Mouse (Mus musculus) limb, embryonic 15.5 days (tissue): ENCODE measurements at regions not wholly inside any gene's neighbourhood (a gene's known extent, or its start where the extent isn't known, plus 50 kb on each side); places are given as distances from the start of the nearest gene placed in this dataset.

ENCODE experiments used
- ATAC-seq: fragments of 200-750 bp; cut with Nextera tagmentation; 2 replicates; pipeline ENCODE4 v1.8.0; 2017; ENCODE audit warnings: low read depth, moderate TSS enrichment; ENCODE audit not compliant: insufficient number of reproducible peaks, low FRiP score, low TSS enrichment
- H3K27ac ChIP-seq: fragments of 300-500 bp; sonication (generic); 2 replicates; pipeline ENCODE4 v1.5.1; 2015; ENCODE audit warnings: moderate library complexity, mild to moderate bottlenecking, inconsistent platforms
- H3K27me3 ChIP-seq: fragments of 300-500 bp; sonication (generic); 2 replicates; pipeline ENCODE4 v1.6.1; 2015; ENCODE audit warnings: inconsistent platforms
- H3K36me3 ChIP-seq: fragments of 300-500 bp; sonication (generic); 2 replicates; pipeline ENCODE4 v1.6.1; 2015; ENCODE audit warnings: inconsistent platforms
- H3K4me1 ChIP-seq: fragments of 300-500 bp; sonication (generic); 2 replicates; pipeline ENCODE4 v1.6.1; 2015; ENCODE audit warnings: inconsistent platforms
- H3K4me2 ChIP-seq: fragments of 300-500 bp; sonication (generic); 2 replicates; pipeline ENCODE4 v1.6.1; 2015; ENCODE audit warnings: mild to moderate bottlenecking, inconsistent platforms
- H3K4me3 ChIP-seq: fragments of 300-500 bp; sonication (generic); 2 replicates; pipeline ENCODE4 v1.5.1; 2015; ENCODE audit warnings: mild to moderate bottlenecking, inconsistent platforms
- H3K9ac ChIP-seq: fragments of 300-500 bp; sonication (generic); 2 replicates; pipeline ENCODE4 v1.6.1; 2015; ENCODE audit warnings: inconsistent platforms
- H3K9me3 ChIP-seq: fragments of 300-500 bp; sonication (generic); 2 replicates; pipeline ENCODE4 v1.6.1; 2016; ENCODE audit warnings: inconsistent platforms
- WGBS: fragments of 180-500 bp; shearing (Covaris S2); methylation state at CpG from one replicate; pipeline ENCODE4 v1.1.7; 2015; 5-methylcytosine and 5-hydroxymethylcytosine counted together

DNA sequence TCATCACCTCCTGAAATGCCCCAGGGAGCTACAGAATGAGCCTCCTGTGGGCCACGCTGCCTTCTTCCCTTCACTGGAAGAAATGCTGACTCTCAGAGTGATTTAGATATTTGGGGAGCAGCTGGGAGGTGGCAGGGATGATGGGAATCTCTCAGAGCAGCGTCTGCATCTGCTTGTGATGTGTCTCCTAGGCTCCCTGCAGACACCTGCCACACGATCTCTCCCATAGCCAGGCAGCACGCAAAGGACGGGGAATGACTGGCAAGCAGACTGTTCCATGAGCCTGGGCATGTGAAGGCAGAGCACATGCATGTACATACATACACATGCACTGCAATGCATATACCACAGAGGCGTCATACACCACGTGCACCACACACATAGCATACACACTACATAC, 133.4 kb upstream of the Gadl1 start:
- Histone ChIP-seq H3K4me1 (no peaks in the 10 kb centered on the region), H3K27me3 (no peaks in the 10 kb centered on the region), H3K9ac (no peak overlapping the region), H3K4me3 (no peak overlapping the region), H3K9me3 (no peaks in the 10 kb centered on the region), H3K36me3 (no peaks in the 10 kb centered on the region), H3K27ac (no peak overlapping the region), H3K4me2 (no peak overlapping the region)
- ATAC-seq: no peak
- 72% methylated on average over 7 of the region's 7 CpGs for WGBS

DNA sequence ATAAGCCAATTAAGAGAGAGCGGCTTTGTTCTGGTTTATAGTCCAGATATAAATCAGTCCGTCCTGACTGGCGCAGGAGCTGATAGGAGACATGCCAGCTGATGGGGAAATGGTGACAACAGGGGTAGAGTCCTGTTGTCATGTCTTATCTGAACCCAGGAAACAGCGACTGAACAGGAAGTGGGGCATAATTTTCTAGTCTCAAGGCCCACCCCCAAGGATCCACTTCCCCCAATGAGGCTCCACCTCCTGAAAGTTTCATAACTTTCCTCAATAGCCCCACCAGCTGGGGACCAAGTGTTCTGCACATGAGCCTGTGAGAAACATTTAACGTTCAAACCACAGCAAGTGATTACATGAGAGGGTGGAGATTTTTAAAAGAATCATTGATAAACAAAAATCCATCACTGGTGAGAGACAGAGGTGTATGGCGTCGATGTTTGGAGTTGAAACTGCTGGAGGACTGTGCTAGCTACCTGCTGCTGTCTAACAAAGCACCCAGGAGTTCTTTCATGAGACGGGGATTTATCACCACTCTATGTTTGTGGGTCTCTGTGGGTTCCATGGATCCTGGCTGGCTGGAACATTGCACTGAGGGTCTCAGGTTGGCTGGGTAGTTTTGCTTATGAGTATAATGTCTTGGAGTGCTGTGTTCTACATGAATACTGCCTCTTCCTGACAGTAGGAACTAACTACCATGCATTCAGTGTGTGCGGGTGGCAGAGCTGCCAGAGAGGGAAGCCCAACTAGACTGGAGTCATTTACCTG, 132.0 kb upstream of the Gadl1 start:
- no peaks in the 10 kb centered on the region for H3K36me3 ChIP-seq
- no peak overlapping the region for H3K4me2 ChIP-seq
- no peaks in the 10 kb centered on the region for H3K9me3 ChIP-seq
- no peak overlapping the region for H3K4me3 ChIP-seq
- no peak overlapping the region for H3K27ac ChIP-seq
- no peak for ATAC-seq
- no peaks in the 10 kb centered on the region for H3K27me3 ChIP-seq
- no peaks in the 10 kb centered on the region for H3K4me1 ChIP-seq
- H3K9ac ChIP-seq: no peak overlapping the region
- 65% methylated on average over 9 of the region's 9 CpGs for WGBS

GRCm38 (mm10) chr9:115778862-115779261, 130.4 kb upstream of the Gadl1 start:
- no peaks in the 10 kb centered on the region for H3K36me3 ChIP-seq
- no peak overlapping the region for H3K9ac ChIP-seq
- ATAC-seq: no peak
- no peak overlapping the region for H3K4me2 ChIP-seq
- H3K27me3 ChIP-seq: no peaks in the 10 kb centered on the region
- WGBS: 41% methylated on average over 5 of the region's 5 CpGs
- no peak overlapping the region for H3K27ac ChIP-seq
- H3K4me1 ChIP-seq: no peaks in the 10 kb centered on the region
- H3K9me3 ChIP-seq: no peaks in the 10 kb centered on the region
- no peak overlapping the region for H3K4me3 ChIP-seq

DNA sequence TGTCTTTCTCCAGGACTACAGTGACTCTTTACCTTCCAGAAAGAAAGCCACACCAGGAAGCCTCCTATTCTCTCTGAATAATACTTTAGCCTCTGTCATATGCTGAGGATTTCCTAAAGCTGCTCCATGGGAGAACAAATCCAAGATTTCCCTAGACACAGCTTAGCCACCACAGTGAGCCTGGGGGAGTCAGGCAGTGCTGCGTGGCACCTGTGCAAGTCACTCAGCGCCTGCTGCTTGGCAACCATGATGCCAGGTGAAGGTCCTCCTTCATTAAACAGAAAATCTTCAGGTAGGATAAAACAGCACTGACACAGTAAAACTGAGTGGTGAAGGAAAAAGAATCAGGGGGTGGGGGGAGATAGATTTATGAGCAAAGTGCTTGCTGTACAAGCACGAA, 109.9 kb upstream of the Gadl1 start:
- H3K27me3 ChIP-seq: no peaks in the 10 kb centered on the region
- H3K4me1 ChIP-seq: no peaks in the 10 kb centered on the region
- WGBS: 77% methylated on average over 3 of the region's 3 CpGs
- H3K9me3 ChIP-seq: no peaks in the 10 kb centered on the region
- no peak overlapping the region for H3K4me2 ChIP-seq
- ATAC-seq: no peak
- H3K27ac ChIP-seq: no peak overlapping the region
- no peak overlapping the region for H3K4me3 ChIP-seq
- no peaks in the 10 kb centered on the region for H3K36me3 ChIP-seq
- H3K9ac ChIP-seq: no peak overlapping the region

- WGBS: 55% methylated on average over 6 of the region's 6 CpGs
- Histone ChIP-seq H3K4me2 (no peak overlapping the region), H3K27ac (no peak overlapping the region), H3K4me1 (no peaks in the 10 kb centered on the region), H3K9ac (no peak overlapping the region), H3K36me3 (no peaks in the 10 kb centered on the region), H3K27me3 (no peaks in the 10 kb centered on the region), H3K4me3 (no peak overlapping the region), H3K9me3 (no peaks in the 10 kb centered on the region)
- no peak for ATAC-seq
Measured at GRCm38 (mm10) chr9:115800624-115801023, 108.6 kb upstream of the Gadl1 start.

DNA sequence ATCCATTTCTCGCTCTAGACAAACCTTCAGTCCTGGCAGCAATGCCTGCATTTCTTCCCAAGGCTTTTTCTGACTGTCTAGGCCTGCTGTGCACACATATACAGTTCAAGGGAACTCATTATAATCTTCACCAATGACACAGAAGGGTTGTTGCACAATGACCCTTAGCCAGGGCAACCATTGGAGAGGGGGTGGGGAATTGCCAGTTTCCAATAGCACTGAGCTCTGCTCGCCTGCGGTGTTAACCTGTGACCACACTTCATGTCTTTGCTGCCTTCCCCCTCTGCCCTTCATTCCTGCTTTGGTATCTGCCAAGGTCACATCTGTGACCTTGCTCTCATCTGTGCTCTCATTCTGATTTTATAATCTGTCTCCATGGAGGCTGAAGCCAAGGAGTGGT, 106.2 kb upstream of the Gadl1 start:
- H3K27me3 ChIP-seq: no peaks in the 10 kb centered on the region
- 80% methylated on average over 3 of the region's 3 CpGs for WGBS
- ATAC-seq: no peak
- H3K4me1 ChIP-seq: no peaks in the 10 kb centered on the region
- no peaks in the 10 kb centered on the region for H3K36me3 ChIP-seq
- H3K9me3 ChIP-seq: no peaks in the 10 kb centered on the region
- H3K27ac ChIP-seq: no peak overlapping the region
- H3K9ac ChIP-seq: no peak overlapping the region
- no peak overlapping the region for H3K4me2 ChIP-seq
- H3K4me3 ChIP-seq: no peak overlapping the region

GRCm38 (mm10) chr9:115805224-115805623, 104.0 kb upstream of the Gadl1 start:
- no peak for ATAC-seq
- no peaks in the 10 kb centered on the region for H3K27me3 ChIP-seq
- no peaks in the 10 kb centered on the region for H3K4me1 ChIP-seq
- H3K36me3 ChIP-seq: no peaks in the 10 kb centered on the region
- no peak overlapping the region for H3K4me2 ChIP-seq
- 54% methylated on average over 4 of the region's 4 CpGs for WGBS
- H3K27ac ChIP-seq: no peak overlapping the region
- no peaks in the 10 kb centered on the region for H3K9me3 ChIP-seq
- H3K9ac ChIP-seq: no peak overlapping the region
- H3K4me3 ChIP-seq: no peak overlapping the region

DNA sequence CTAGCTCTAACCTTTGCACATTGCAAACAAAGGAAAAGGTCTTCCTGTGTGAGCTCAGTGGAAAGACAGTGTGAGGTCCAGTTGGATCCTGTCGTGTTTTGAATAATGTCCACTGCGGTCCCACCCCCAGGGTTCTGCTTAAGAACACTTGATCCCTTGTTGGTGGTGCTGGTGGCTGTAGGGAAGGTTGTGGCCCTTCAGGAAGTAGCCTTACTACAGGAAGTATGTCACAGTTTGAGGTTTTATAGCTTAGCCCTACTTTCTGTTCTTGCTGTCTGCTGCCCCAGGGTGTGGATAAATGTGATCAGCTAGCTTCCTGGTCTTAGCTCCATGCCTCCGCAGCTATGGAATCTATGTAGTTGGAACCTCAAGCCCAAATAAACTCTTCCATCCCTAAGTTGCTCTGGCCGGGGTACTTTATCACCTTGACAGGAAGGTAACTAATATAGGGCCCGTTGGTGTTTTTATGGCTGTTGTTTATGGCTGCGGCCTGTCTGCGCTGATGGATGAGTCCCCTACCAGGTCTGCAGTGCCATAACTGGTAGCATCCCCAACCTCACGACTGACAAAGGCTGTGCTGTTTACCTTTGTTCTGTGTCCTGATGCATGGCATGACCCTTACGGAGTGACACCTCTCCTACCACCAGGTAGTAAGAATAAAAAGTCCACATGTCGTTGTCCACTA, 103.1 kb upstream of the Gadl1 start:
- Histone ChIP-seq H3K4me2 (no peak overlapping the region), H3K9me3 (no peaks in the 10 kb centered on the region), H3K27ac (no peak overlapping the region), H3K27me3 (no peaks in the 10 kb centered on the region), H3K4me1 (no peaks in the 10 kb centered on the region), H3K36me3 (no peaks in the 10 kb centered on the region), H3K4me3 (no peak overlapping the region), H3K9ac (no peak overlapping the region)
- no peak for ATAC-seq
- WGBS: 28% methylated on average over 10 of the region's 10 CpGs

- no peak overlapping the region for H3K4me3 ChIP-seq
- no peak for ATAC-seq
- H3K9ac ChIP-seq: no peak overlapping the region
- H3K27ac ChIP-seq: no peak overlapping the region
- no peaks in the 10 kb centered on the region for H3K4me1 ChIP-seq
- H3K4me2 ChIP-seq: no peak overlapping the region
- no peaks in the 10 kb centered on the region for H3K27me3 ChIP-seq
- WGBS: 61% methylated on average over 5 of the region's 5 CpGs
- H3K36me3 ChIP-seq: no peaks in the 10 kb centered on the region
- H3K9me3 ChIP-seq: no peaks in the 10 kb centered on the region
Measured at GRCm38 (mm10) chr9:115840186-115840585, 69.1 kb upstream of the Gadl1 start.

DNA sequence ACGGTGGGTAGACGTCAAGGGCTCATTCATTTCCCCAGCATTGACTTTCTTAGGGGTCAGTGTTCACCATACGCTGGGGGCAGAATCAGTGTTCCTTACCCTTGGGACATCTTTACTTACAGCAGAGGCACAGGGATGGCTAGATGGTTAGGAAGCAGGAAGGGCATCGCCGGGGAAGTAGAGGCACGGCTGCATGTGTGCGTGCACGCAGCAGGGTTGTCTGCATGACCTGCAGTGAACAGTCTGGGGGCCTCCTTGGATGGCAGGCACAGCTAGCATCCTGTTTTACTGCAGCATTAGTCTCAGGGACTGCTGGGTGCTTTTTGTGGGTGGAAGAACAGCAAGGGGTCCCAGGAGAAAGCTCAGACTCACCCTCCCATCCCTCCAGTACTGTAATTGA, 68.5 kb upstream of the Gadl1 start:
- Histone ChIP-seq H3K4me1 (no peaks in the 10 kb centered on the region), H3K9me3 (no peaks in the 10 kb centered on the region), H3K9ac (no peak overlapping the region), H3K36me3 (no peaks in the 10 kb centered on the region), H3K4me2 (no peak overlapping the region), H3K27ac (no peak overlapping the region), H3K4me3 (no peak overlapping the region), H3K27me3 (no peaks in the 10 kb centered on the region)
- WGBS: 77% methylated on average over 8 of the region's 8 CpGs
- no peak for ATAC-seq

GRCm38 (mm10) chr9:115841684-115842083, 67.6 kb upstream of the Gadl1 start:
- no peak overlapping the region for H3K27ac ChIP-seq
- H3K4me1 ChIP-seq: no peaks in the 10 kb centered on the region
- no peak for ATAC-seq
- 87% methylated on average over 10 of the region's 10 CpGs for WGBS
- no peak overlapping the region for H3K4me2 ChIP-seq
- no peaks in the 10 kb centered on the region for H3K36me3 ChIP-seq
- no peaks in the 10 kb centered on the region for H3K27me3 ChIP-seq
- H3K9ac ChIP-seq: no peak overlapping the region
- H3K4me3 ChIP-seq: no peak overlapping the region
- no peaks in the 10 kb centered on the region for H3K9me3 ChIP-seq

DNA sequence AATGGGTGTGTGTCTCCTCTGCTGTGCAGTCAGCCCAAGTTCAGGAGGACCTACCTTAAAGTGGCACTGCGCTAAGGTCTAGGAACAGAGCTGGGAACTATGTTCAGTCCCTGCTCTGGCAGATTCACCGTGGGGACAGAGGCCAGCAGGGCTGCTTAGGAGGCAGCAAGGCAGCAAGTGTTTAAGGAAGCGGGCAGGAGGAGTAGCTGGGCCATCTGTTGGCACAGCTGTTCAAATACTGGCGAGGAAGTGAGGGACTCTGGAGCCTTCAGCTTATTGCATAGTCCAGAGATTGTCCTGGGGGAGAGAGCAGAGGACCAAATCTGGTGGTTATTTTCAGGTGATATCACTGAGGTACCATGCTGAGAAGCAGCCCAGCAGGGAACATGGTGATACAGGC, 64.9 kb upstream of the Gadl1 start:
- Histone ChIP-seq H3K4me1 (peaks cover 5% of the 10 kb centered on the region; the same call in 1 of the 2 replicates), H3K4me2 (no peak overlapping the region), H3K9me3 (no peaks in the 10 kb centered on the region), H3K27ac (no peak overlapping the region), H3K9ac (no peak overlapping the region), H3K4me3 (no peak overlapping the region), H3K27me3 (no peaks in the 10 kb centered on the region), H3K36me3 (no peaks in the 10 kb centered on the region)
- ATAC-seq: no peak
- 66% methylated on average over 4 of the region's 4 CpGs for WGBS
